Mouse (Mus musculus) liver (tissue): ENCODE data around the gene Cd200r3.

ENCODE experiments used
- DNase-seq: peaks from one replicate; pipeline ENCODE4 v3.0.0-alpha.2; 2020; ENCODE audit warnings: mixed read lengths

The Cd200r3 gene

DNA sequence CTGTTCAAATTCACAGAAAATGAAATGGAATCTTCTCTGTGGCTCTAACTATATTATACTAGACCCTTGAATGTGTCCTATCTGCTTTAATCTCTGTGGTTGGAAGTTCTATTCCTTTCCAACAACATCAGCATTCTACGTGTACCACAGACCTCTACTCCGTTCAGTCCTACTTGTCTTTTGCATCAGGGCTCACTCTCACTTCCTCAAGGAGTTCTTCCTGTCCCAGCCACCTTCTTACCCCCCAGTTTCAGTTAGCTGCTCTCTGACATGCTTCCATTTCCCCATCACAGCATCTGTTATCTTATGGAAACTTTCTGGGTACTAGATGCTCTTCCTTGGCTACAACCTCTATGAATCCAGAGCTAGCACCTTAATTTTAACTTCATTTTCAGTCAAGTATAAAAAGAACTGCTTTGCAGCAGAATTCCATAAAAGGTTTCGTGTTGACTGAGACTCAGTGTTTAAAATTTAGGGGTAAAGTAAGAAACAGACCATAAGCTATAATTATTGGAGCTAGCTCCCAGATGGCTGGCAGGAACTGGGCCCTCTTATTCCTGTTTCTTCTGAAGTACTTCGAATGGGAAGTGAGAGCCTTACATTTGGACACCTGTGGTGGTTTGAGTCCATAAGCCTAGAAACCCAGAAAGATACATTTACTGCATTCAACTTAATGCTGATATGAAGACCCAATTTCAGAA, 50.0 kb downstream of the Cd200r3 start:
- DNase-seq: no peak

DNA sequence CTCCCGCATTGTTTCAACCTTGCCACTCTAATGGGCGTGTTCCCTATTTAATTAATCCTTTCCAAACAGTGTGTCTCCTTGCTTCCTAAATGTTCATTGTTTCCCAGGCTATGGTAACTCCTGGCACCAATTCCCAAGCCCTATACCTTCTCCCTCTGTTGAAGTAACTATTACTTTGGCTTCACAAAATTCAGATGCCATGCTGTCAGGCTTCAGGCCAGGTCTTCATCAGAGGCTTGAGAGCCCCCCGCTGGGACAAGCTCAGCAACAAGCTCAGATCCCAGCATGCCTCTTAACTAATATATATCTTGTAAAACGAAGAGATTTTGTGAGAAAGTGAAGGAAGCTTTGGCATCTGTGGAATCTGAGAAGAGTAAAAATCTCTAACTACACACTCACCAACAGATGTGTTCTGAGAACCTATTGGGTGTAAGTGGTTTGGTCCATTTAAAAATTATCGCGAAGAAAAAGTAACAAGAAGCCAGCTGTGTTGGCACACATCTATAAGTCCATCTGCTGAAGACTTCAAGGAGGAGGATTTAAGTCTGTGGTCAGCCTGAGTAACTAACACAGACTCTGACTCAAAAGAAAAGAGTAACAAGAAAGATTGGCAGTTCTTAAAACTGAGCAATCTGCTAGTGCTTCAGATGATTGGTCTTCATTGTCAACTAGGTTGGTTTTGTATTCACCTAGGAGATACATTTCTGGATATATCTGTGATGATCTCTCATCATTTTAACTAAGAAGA, 50.9 kb downstream of the Cd200r3 start:
- DNase-seq: no peak

DNA sequence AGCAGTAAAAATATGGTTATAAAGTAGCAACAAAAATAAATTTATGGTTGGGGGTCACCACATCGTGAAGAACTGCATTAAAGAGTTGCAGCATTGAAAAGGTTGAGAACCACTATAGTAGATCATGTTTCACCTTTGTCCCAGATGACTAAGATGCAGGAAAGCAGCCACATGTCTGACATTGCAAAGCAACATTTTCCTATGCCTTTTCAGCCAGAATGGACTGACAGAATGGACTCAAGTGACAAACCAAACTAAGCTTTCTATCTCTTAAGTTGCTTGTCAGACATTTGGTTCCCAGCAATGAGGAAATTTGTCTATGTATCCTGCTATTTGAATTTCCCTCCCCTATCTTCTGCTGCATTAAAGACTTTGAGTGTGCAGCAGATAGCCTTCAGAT, 51.6 kb downstream of the Cd200r3 start:
- DNase-seq: no peak

DNA sequence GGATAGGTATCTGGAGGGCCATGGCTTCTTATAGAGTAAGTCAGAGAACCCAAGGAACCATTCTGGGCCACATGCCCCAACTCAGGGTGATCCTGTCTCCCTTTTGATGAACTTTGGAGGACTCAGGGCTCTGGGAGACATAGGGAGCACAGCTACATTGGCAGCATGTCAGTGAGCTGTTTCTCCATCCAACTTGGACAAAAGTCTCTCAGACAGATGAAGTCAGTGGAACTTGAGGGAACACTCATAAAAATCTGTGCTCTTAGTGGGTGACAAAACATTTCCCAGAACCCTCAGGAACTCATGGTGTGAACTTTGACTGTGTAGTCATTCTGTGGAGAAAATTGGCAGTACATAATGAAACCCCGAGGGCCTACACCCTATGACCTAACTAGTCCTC, 53.2 kb downstream of the Cd200r3 start:
- DNase-seq: no peak

DNA sequence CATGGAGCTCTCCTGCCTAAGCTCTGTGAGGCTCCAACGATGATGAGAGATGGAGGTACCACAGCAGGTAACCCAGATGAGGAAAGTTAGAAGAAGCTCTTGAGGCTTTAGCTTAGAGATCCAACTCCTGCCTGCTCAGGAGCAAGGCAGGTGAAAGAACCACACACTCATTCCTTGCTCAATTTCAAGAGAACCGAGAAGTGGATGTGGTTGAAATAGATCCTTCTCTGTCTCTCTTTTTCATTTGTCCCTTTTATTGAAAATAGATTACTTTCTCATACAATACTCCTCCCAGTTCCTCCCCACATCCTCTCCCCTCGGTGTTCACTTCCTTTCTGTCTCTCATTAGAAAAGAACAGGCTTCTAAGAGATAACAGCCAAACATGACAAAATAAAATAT, 56.1 kb downstream of the Cd200r3 start:
- DNase-seq: no peak

DNA sequence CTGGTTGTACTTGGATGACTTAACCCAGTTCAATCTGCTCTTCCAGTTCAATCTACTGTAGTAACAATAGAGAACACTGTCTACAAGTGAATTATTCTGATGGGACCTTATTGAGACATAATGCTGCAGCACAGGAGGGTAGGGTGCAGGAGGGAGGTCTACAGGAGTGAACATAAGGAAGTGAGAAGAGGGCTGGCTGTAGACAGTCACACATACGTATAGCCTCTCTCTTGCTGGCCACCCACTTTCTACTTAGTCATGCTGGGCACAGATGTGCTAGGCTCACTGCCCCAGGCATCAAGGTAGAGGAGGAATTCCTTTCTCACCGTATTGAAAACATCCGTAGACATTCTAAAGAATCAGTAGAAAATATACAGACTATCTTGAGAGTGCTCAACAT, 61.0 kb downstream of the Cd200r3 start:
- no peak for DNase-seq

DNA sequence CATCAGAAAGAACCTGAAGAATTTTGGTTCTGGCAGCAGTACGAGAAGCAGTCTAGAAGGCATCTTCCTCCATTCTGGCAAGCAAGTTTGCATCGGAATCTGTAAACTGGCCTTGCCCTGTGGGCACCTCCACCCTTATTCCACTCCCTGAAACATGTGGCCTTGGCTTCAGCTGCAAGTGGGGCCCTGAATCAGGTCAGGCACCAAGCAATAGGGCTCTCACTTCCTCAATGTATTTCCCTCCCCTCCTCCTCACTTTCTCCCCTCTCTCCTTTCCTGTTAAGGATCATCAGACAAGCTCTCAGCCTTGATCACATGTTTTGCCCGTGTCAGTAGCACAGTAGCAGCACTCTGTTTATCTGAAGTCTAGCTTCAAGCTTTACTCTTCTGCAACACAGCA, 61.8 kb downstream of the Cd200r3 start:
- DNase-seq: no peak

DNA sequence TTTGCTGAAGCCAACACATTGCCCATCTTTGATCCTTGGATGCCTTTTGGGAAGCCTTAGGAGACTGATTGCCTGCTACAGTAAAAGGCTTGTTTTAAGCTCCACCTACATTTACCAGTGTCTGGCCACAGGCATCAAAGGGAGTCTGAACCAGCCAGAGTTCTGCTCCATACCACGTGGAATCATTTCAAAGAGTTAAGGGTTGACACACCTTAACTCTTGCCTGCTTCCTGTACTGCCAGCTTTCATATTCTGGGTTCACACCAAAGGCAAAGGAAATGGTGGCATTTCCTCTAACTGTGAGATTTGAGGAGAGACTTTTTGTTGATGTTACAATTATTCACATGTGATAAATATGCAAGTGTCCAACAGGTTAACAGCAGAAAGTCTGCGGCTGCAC, 63.5 kb downstream of the Cd200r3 start:
- DNase-seq: no peak

DNA sequence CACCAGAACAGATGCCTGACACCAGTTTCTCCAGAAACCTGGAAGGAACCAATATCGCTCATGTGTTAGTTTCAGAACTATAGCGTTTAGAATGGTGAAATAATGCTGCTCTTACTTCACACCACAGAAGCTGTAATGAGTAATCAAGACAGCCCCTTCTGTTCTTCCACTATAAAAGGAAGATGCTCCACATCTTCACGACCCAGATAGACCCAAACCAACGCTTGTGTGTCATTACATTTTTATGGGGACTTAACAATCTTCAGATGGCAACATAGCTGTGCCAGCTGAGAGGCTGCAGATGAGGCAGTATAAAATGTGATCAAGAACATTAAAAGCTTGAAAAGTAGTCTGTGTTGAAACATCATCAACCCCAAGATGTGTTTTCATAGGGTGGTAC, 64.3 kb downstream of the Cd200r3 start:
- no peak for DNase-seq

DNA sequence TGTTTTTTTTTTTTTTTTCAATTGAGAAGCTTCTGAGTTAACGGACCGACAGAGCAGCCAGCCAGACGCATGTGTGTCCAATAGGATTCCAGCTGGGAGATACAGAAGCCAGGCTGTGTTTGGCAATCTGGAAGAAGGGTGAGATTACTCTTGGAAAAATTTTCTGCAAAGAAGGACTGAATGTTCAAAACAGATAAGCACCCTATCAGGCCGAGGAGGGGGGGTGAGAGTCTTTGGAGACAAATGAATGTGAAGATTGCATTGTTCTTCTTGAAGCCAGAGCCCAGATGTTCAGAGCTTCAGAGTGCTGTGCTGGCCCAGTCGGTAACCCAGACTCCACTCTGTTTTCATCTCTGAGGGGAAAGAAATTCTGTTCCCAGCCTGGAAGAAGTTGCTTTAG, 66.2 kb downstream of the Cd200r3 start:
- DNase-seq: peak; percentile 7

DNA sequence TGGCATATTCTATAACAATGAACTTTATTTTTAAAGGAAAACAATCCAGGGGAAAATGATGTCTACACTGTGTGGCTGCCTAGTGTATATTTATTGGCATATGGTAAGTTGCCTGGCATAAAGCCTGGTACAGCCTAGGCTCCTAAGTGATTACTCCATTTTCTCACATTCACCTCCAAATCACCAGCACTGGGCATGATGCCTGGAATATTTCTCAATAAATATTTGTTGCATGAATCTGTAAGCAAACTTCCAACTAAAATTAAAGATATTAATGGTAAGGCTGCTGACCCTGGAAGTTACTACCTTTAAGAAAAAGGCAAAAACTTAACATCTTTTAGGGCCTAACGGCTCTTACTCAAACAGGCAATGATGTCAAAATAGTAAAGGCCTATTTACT, 72.1 kb downstream of the Cd200r3 start:
- no peak for DNase-seq

DNA sequence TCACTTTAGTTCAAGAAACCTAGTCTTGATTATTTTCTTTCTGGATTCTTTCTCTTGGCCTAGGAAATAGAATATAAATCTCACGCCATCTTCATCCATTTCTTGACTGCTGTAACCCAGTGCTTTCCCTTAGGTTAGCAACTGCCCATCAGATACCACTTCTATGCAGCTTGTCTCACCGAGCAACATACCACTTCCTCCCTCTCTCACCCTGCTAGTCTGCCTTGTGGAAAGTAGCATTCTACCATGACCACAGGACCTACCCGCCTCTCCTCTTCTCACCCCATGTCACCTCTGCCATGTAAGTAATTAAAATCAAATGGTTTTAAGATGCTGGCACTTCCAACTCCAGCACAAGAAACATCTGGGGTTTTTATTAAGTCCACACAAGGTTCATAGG, 73.0 kb downstream of the Cd200r3 start:
- no peak for DNase-seq

DNA sequence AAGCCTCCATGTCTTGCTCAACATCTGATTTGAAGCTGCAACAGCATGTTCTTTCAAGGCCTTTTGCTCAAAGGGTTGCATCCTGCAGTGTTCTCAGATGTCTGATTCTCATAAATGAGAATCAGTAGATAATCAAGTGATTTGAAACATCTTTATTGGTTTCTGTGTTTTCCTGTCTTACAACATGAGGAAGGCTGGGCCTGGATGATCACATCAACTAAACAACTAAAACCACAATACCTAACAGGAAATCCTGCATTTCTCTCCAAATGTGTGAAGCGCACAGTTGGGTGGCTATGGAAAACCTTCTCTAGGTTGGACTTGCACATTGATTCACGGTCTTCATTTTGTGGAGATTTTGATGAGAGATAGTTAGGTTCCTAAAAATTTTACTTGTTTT, 75.4 kb downstream of the Cd200r3 start:
- no peak for DNase-seq

DNA sequence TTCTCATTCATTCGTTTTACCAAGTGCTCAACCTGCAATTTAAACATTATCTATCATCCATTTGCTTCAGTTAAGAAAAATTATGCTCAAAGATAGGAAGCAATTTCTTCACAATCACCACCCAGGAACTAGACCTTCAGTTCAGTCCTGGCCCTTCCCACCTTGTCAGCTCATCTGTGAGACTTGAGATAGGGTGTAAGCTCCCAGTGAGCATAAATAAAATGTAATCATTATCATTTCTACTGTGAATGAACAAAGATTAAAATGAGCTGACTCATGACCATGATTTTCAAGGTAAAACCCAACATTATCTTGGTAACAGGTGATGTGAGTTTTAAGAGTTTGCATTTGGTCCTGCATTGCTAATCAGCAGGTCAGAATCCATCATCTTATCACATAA, 76.6 kb downstream of the Cd200r3 start:
- no peak for DNase-seq

DNA sequence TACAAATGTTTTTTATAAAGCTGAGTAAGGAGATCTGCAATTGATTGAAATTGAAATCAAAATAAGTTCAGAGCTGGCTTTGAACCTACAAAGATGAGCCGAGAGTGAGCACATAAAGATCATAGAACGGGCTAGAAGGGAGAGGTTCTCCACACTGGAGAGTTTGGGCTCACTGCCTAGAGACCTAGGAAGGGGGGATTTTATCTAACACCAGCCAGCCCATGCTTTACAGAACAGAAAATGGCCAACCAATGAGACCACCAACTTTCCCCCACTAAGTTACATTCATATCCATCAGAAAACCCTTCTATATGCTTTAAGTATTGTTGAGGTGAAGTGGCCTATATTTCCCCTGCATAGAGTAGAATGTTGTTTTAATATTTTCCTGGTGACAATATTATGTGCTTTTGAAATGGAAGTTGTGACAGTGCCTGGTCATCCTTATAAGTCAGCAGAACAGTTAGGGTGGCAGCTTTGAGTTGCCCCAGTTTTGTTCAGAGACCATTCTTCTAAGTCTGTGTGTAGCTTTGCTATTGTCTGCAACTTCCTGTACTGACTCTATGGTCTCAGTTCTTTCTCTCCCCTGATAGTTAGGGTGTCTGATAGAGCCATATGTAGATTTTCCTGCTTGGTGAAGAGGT, 77.3 kb downstream of the Cd200r3 start:
- no peak for DNase-seq

DNA sequence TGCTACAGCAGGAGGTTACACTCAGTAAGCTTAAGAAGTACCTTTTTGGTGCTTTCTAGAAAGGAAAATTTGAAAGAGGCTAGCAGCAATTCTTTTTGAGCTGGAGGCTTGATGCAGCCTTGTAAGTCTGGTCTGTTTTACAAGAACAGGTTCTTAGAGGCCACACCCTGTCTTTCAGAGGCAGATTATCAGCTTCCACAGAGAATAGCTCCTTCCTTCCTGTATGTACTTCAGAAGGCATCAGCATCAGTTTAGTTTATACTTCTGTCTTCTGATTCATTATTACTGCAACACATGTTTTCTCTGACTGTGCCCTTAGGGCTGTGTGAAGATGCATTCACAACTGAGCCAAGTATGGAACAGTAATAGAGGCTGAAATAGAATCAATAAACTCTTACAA, 78.0 kb downstream of the Cd200r3 start:
- no peak for DNase-seq

DNA sequence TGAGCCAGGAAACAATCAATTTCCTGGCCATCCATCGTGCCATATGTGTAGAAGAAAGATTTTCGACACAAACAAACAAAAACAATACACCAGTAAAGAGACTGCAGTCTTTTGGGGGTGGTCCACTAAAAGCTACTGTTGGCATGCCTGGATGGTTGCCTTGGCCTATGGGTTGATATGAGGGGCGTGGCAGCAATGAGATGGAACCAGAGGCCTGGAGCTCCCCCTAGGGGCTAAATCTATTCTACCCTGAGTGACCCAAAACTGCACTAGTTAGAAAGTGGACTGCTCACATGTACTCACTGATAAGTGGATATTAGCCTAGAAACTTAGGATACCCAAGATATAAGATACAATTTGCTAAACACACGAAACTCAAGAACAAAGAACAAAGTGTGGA, 80.4 kb downstream of the Cd200r3 start:
- peak; percentile 69 for DNase-seq

DNA sequence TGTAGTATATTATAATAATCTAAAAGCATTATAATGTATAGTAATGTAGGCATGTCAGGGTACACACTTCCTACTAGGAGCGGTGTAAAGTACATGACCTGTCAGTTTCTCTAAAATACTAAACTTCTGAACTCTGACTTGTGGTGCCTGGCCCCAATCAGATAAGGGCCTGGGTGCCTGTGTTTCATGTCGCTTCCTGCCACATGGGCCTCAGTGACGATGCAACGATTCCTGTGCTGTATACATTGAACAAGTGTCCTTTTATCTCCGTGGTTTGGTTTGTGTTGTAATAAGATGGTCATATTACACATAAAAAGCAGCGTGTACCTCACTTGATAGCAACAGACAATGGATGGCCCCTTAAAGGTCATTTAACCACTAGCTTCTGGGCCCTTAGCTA, 81.8 kb downstream of the Cd200r3 start:
- DNase-seq: peak; percentile 72

DNA sequence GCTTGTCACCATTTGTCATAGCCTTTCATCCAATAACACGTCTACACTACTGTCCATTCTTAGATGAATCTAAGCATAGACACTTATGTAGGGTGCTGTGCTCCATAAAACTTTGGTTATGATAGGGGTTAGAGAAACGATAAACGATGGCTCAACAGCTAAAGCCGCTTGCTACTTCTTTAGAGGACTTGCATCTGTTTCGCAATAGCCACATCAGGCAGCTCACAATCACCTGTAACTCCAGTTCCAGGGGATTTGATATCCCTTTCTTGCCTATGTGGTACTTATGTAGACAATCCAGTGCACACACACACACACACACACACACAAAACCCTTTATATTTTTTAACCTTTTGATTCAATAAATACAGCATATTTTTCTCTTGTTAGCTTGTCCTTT, 85.6 kb downstream of the Cd200r3 start:
- DNase-seq: no peak

DNA sequence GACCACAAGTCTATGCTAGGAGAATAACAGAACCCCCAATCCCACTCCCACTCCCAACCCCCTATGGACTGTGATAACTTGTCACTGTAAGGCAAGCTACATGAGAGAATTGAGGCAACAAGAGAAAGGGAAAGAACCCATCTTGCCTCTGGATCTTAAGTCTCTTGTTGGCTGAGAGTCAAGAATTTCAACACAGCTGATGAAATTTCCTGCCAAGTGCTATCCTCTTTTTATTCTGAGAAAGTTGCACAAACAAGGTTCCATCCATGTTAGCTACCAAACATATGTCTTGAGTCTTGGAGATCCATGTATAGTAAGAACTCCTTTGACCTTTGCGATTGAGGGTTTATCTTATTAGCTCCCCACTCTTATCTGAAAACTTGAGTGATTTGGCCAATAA, 86.0 kb downstream of the Cd200r3 start:
- DNase-seq: no peak

DNA sequence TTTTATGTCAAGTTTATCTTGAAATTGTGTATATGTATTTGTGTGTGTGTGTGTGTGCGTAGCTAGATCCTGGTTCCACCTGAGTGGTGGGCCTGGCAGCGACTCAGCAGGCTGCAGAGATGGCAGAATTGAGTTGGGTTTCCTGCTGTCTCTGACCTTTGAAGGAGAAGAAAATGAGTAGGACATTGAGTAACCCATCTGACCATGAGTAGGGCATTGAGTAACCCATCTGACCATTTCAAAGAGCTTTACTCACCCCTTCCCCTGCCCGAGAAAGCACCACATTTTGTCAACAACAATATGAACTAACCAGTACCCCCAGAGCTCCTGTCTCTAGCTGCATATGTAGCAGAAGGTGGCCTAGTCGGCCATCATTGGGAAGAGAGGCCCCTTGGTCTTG, 86.6 kb downstream of the Cd200r3 start:
- no peak for DNase-seq

DNA sequence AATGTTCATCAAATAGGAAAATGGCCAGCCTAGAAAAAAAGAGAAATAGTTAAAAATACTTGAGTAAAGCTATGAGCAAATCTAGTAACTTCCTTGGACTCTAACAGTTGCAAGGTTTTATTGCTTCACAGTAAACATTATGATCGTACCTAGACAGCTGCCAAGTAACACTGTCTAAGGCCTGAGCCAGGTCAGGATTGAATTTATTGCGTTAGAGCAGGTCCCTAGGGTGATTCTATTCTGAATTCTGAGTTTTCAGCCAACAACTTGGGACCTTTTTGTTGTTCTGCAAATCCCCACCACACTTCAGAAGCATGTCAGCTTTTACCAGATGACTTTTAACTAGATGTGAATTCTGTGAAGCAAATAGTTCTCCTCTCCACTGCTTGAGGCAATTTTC, 87.3 kb downstream of the Cd200r3 start:
- no peak for DNase-seq
